Mouse (Mus musculus) embryonic fibroblast, embryonic 13.5 days (primary cell): ENCODE measurements around the gene Caskin2. TPM values are rescaled to one million over a fixed set of nuclear protein-coding genes. Genes with fewer than 3 reads are reported as not detected.
A peak's percentile ranks its signal among the peaks of the same experiment; 100 is the strongest.

Experiments
- H3K27ac ChIP-seq: 2 replicates; pipeline ENCODE4 v1.5.1; 2012; ENCODE audit warnings: low read length, control low read depth, inconsistent platforms; ENCODE audit not compliant: insufficient read depth
- H3K4me1 ChIP-seq: 2 replicates; pipeline ENCODE4 v1.6.1; 2011; ENCODE audit warnings: low read length; ENCODE audit not compliant: control insufficient read depth, insufficient read depth
- H3K4me3 ChIP-seq: 2 replicates; pipeline ENCODE4 v1.5.1; 2011; ENCODE audit warnings: mild to moderate bottlenecking, control low read depth, low read length; ENCODE audit not compliant: insufficient read depth
- CTCF ChIP-seq: IDR thresholded peaks from 2 replicates; pipeline ENCODE4 v1.5.1; 2011; ENCODE audit warnings: mild to moderate bottlenecking, control low read depth, low read length, moderate library complexity, borderline replicate concordance; ENCODE audit not compliant: insufficient read depth
- POLR2A ChIP-seq: IDR thresholded peaks from 2 replicates; pipeline ENCODE4 v1.6.1; 2011; ENCODE audit warnings: low read depth, mild to moderate bottlenecking, control low read depth, low read length, moderate library complexity
- polyA plus RNA-seq: library from polyadenylated mRNA; stranded (reverse); fragments of >200 nt; gene quantifications from 2 replicates; pipeline ENCODE4 v1.2.4, GENCODE M21; 2011; ENCODE audit warnings: low read depth; ENCODE audit not compliant: missing spikeins, insufficient read length

The Caskin2 gene
- polyA plus RNA-seq, 1 experiment: 13.1 TPM

- Histone ChIP-seq H3K4me1 (peaks cover 4% of the 10 kb centered on the region; the same call in 1 of the 2 replicates), H3K4me3 (no peak overlapping the region), H3K27ac (peak overlapping the region; percentile 19; the same call in 1 of the 2 replicates)
- TF ChIP-seq CTCF (no peak), POLR2A (no peak)
Observed at GRCm38 (mm10) chr11:115821001-115821400, 7.6 kb upstream of the Caskin2 start.

DNA sequence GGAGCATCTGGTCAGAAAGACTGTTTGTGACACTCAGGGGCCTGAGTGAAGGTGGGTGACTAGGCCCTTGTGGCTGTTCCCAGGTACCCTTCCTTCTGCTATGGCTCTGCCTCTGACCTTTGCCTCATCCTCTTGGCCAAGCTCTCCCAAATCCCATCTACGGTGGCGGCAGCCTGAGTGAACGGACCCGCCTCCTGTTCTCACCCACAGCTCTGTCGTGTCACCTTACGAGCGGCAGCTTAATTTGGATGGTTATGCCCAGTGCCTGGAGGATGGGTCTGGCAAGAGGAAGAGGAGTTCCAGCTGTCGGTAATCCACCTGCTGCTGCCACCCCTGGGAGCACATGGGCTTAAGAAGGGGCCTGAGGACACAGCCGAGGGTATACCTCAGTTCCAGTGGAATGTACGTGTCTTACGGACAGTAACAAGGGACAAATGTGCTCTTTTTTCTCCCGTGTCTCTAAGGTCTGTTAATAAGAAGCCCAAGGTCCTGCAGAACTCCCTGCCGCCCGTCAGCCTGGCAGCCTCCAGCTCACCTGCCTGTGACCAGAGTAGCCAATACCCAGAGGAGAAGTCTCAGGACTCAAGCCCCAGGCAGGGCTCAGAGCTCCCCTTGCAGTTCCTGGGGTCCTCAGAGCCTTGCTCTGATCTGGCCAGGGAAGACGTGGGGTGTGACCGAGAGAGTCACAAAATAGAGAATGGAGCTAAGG is 6.6 kb upstream of the Caskin2 start:
- no peak overlapping the region for H3K27ac ChIP-seq
- H3K4me1 ChIP-seq: peaks cover 4% of the 10 kb centered on the region; the same call in 1 of the 2 replicates
- H3K4me3 ChIP-seq: no peak overlapping the region
- TF ChIP-seq POLR2A: no peak

DNA sequence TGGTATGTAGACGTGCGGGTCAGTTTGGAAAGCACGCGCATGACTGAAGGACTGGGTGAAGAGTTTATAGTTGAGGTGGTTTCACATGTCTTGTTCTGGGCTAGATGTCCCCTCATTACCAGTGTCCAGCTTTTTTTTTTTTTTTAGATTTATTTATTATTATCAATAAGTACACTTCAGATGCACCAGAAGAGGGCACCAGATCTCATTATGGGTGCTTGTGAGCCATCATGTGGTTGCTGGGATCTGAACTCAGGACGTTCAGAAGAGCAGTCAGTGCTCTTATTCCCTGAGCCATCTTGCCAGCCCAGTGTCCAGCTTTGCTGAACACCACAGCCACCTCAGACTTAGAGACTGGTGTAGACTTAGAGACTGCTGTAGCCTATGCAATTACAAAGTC is 3.9 kb upstream of the Caskin2 start:
- H3K4me3 ChIP-seq: no peak overlapping the region
- H3K4me1 ChIP-seq: peaks cover 4% of the 10 kb centered on the region; the same call in 1 of the 2 replicates
- H3K27ac ChIP-seq: no peak overlapping the region
- TF ChIP-seq CTCF: no peak
- no peak for TF ChIP-seq POLR2A

DNA sequence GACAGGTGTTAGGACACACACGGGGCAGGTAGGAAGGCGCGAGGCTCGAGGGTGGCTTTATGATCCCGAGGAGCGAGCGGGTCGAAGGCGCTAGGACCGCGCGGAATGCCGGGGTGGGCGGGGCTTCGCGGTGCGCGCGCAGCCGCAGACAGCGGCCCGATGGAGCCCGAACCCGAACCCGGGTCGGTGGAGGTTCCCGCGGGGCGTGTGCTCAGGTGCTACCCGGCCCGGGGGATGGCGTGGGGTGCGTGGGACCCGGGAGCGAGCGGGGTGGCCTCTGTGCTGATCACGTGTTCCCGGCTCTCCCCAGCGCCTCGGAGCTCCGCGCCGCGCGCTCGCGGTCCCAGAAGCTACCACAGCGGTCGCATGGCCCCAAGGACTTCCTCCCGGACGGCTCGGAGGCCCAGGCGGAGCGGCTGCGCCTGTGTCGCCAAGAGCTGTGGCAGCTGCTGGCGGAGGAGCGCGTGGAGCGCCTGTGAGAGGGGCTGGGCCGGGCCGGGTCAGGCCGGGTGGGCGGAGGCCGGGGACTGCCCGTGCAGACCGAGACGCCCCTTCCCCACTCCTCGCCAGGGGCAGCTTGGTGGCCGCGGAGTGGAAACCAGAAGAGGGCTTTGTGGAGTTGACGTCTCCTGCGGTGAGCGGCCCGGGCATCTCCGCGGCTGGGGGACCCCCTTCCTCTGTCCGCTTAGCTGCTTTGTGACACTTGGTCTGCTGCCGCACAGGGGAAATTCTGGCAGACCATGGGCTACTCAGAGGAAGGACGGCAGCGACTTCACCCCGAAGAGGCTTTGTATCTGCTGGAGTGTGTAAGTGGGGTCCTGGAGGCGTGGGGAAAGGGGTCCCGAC is 1.4 kb upstream of the Caskin2 start, which contains the start of gene Tsen54:
Gene Tsen54 (plus strand): TSS at position 120 of the 846 bp plus-strand sequence.
- H3K4me1 ChIP-seq: peaks cover 2% of the 10 kb centered on the region; the same call in 1 of the 2 replicates
- TF ChIP-seq POLR2A (peak; percentile 73), CTCF (no peak)
- no peak within 1 kb of the TSS for H3K27ac ChIP-seq
- peak within 1 kb of the TSS; percentile 71 for H3K4me3 ChIP-seq

DNA sequence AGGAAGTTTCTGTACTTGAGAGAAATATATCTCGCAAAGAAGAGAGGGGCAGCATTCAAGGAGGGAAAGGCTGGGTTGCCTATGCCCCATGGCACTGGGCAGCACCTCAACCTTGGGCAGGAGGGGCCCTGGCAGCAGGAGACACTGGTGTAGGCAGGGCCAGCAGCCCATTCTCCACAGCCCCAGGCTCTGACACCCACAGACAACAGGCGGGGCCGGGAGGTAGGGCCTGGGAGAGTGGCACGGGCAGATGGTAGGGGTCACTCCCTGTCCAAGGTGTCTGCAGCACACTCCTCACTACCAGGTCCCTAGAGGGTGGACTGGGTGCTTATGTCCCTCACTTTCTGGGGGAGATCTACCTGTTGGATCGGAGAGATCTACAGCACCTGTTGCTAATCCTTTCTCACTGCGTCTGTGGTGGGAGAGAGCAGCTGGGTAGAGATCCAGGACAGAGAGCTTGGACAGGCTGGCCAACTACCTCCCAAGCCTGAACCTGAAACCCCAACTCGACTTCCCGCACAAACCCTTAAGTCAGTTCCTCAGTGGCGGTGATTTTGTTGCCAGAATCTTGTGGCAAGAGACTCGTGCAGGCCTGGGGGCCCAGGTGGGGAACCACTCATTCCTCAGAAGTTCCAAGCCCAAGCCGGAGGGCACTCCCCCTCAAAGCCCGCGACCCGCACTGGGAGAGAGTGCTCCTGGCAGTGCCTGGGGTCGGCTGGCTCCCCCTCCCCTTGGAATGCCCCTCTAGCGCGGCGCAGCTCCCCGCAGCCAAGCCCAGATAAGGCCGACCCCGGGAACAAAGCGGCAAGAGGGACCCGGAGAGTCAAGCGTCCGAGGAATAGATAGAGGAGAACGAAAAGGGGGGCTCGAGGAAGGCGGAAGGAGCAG is 662 bp downstream of the Caskin2 start:
- TF ChIP-seq CTCF: no peak
- no peak for TF ChIP-seq POLR2A
- H3K4me1 ChIP-seq: peaks cover 2% of the 10 kb centered on the region; the same call in 1 of the 2 replicates
- no peak overlapping the region for H3K27ac ChIP-seq
- H3K4me3 ChIP-seq: peak overlapping the region; percentile 80

- Histone ChIP-seq H3K27ac (no peak overlapping the region), H3K4me3 (peak overlapping the region; percentile 80; the same call in 1 of the 2 replicates), H3K4me1 (peaks cover 2% of the 10 kb centered on the region; the same call in 1 of the 2 replicates)
- TF ChIP-seq CTCF (no peak), POLR2A (no peak)
Observed at GRCm38 (mm10) chr11:115812095-115812494, 1.3 kb downstream of the Caskin2 start.

- H3K27ac ChIP-seq: no peak overlapping the region
- TF ChIP-seq POLR2A (no peak), CTCF (no peak)
- H3K4me1 ChIP-seq: peaks cover 2% of the 10 kb centered on the region; the same call in 1 of the 2 replicates
- H3K4me3 ChIP-seq: no peak overlapping the region
Observed at GRCm38 (mm10) chr11:115811381-115812093, 1.9 kb downstream of the Caskin2 start.

GRCm38 (mm10) chr11:115810377-115810776 is 3.1 kb downstream of the Caskin2 start:
- Histone ChIP-seq H3K4me3 (no peak overlapping the region), H3K27ac (no peak overlapping the region), H3K4me1 (peaks cover 2% of the 10 kb centered on the region; the same call in 1 of the 2 replicates)
- TF ChIP-seq CTCF (no peak), POLR2A (no peak)
